Mouse (Mus musculus) liver, embryonic 15.5 days (tissue): ENCODE data around the gene Herpud1. TPM values are rescaled to one million over a fixed set of nuclear protein-coding genes. Genes with fewer than 3 reads are reported as not detected.

ENCODE experiments used
- polyA plus RNA-seq: library from polyadenylated mRNA; unstranded; fragments of >200 nt; fragmentation: Nextera tagmentation; extraction: Ambion mirVana; gene quantifications from 2 replicates; pipeline ENCODE4 v1.2.1, GENCODE M21; 2015

The Herpud1 gene
- polyA plus RNA-seq, 1 experiment from 2014 or later, result 139 TPM

Other genes starting within 250 kb of the Herpud1 start
- 0.81 and 1.2 TPM in 2 replicates for gene Mt4, start 249.2 kb upstream of the Herpud1 start, polyA plus RNA-seq
- 0.24 TPM in 1 of 2 replicates, not detected in the other for gene Mt3, start 233.8 kb upstream of the Herpud1 start, polyA plus RNA-seq
- 1,256 and 1,483 TPM in 2 replicates for gene Mt2, start 213.8 kb upstream of the Herpud1 start, polyA plus RNA-seq
- gene Mt1, start 207.4 kb upstream of the Herpud1 start, polyA plus RNA-seq, result 5,156 and 5,724 TPM in 2 replicates
- 39.4 and 41.7 TPM in 2 replicates for gene Nup93, start 171.9 kb upstream of the Herpud1 start, polyA plus RNA-seq
- gene Slc12a3, start 57.2 kb upstream of the Herpud1 start, polyA plus RNA-seq, result 0.15 and 0.37 TPM in 2 replicates
- 0.35 and 0.62 TPM in 2 replicates for gene Nlrc5, start 47.9 kb downstream of the Herpud1 start, polyA plus RNA-seq
- gene Cpne2, start 146.6 kb downstream of the Herpud1 start, polyA plus RNA-seq, result 2.4 and 2.7 TPM in 2 replicates
- 15.3 and 16.8 TPM in 2 replicates for gene Rspry1, start 215.5 kb downstream of the Herpud1 start, polyA plus RNA-seq
- gene Fam192a, start 215.6 kb downstream of the Herpud1 start, polyA plus RNA-seq, result 24.9 and 27.5 TPM in 2 replicates